ENCODE assay signal across 33 mouse cellular contexts in genomic region chr17:23555243-23555916, GRCm38 (mm10). TPM values are rescaled to one million over a fixed set of nuclear protein-coding genes. Genes with fewer than 3 reads are reported as not detected.
A peak's percentile ranks its signal among the peaks of the same experiment; 100 is the strongest.
DNase-seq lines count a peak whose midpoint lies in the region; ATAC-seq and TF ChIP-seq lines count a peak whose summit lies in the region.
"Had no signal": no experiment of that assay in that cellular context is flagged by ENCODE, and none has a peak within 500 bp of the region (broad histone marks: within the 10 kb centered on the region; RNA-seq: fewer than 3 reads in every experiment).

No protein-coding gene starts in this region.

- H3K27ac ChIP-seq in gastrocnemius, adult 2 months = peak overlapping the region; percentile 35; the same call in 1 of the 2 replicates
- H3K27ac ChIP-seq in kidney, postnatal 0 days = no peak overlapping the region
- H3K27ac ChIP-seq: embryonic facial prominence, embryonic 12.5 days; hindbrain, embryonic 13.5 days; liver, embryonic 14.5 days; lung, embryonic 15.5 days; midbrain, embryonic 10.5 days; midbrain, embryonic 15.5 days; neural tube, embryonic 15.5 days had no signal

- peaks cover 28% of the 10 kb centered on the region for H3K36me3 ChIP-seq in kidney, postnatal 0 days (ENCODE audit: insufficient read depth, low read length)

- 67% methylated on average over 7 of the region's 7 CpGs for WGBS in kidney, postnatal 0 days

- ATAC-seq in kidney, postnatal 0 days (replicated peaks; ENCODE audit: low FRiP score, low read depth) = no peak
- ATAC-seq: forebrain, postnatal 0 days; midbrain, embryonic 15.5 days; Patski had no signal

- H3K4me2 ChIP-seq in kidney, postnatal 0 days (ENCODE audit: low read length) = no peak overlapping the region
- H3K4me2 ChIP-seq: embryonic facial prominence, embryonic 12.5 days; heart, embryonic 11.5 days; hindbrain, embryonic 13.5 days; lung, embryonic 15.5 days; midbrain, embryonic 15.5 days; neural tube, embryonic 15.5 days had no signal

- H3K27me3 ChIP-seq in kidney, postnatal 0 days (ENCODE audit: insufficient read depth, low read length) = no peaks in the 10 kb centered on the region
- H3K27me3 ChIP-seq: embryonic facial prominence, embryonic 12.5 days; hindbrain, embryonic 13.5 days; lung, embryonic 15.5 days; midbrain, embryonic 15.5 days; neural tube, embryonic 15.5 days; Patski had no signal

- no peak for TF ChIP-seq CTCF in gastrocnemius, adult 2 months (IDR thresholded peaks at IDR 0.05)
- no peak for TF ChIP-seq CTCF in kidney, postnatal 0 days (IDR thresholded peaks at IDR 0.05; ENCODE audit: low read depth)

- no peak for DNase-seq in gastrocnemius, adult 2 months
- no peak for DNase-seq in gastrocnemius, adult 18-20 months (ENCODE audit: low spot score)
- no peak for DNase-seq in kidney, postnatal 0 days (ENCODE audit: low spot score)
- no peak for DNase-seq in kidney, postnatal 10 days
- peak; percentile 36 for DNase-seq in thymus, postnatal 14 days
- DNase-seq in thymus, postnatal 0 days (ENCODE audit: low spot score) = no peak
- no peak for DNase-seq in left cerebral cortex, adult 9 months (ENCODE audit: low spot score in 2 of 2)
- DNase-seq: adrenal gland, postnatal 10 days; cerebellum, adult 8-10 months; cerebellum, postnatal 36 days; forebrain, postnatal 0 days; gastrocnemius, postnatal 14 days; heart, postnatal 4 days; kidney, adult 2 months; layer of hippocampus, postnatal 36 days; right cerebral cortex, postnatal 25 days; spleen, adult 18-20 months had no signal

- intact Hi-C loops in gastrocnemius, adult 2 months (cut with DNase I) = no loop called here

- H3K4me3 ChIP-seq in gastrocnemius, adult 2 months = no peak overlapping the region
- no peak overlapping the region for H3K4me3 ChIP-seq in kidney, postnatal 0 days (replicated peaks; ENCODE audit: low read depth, low read length)
- H3K4me3 ChIP-seq: embryonic facial prominence, embryonic 12.5 days; hindbrain, embryonic 13.5 days; lung, embryonic 15.5 days; midbrain, embryonic 10.5 days; midbrain, embryonic 15.5 days; neural tube, embryonic 15.5 days had no signal

- no peaks in the 10 kb centered on the region for H3K9me3 ChIP-seq in kidney, postnatal 0 days (replicated peaks; ENCODE audit: low read length)
- H3K9me3 ChIP-seq: embryonic facial prominence, embryonic 12.5 days; hindbrain, embryonic 13.5 days; lung, embryonic 15.5 days; midbrain, embryonic 10.5 days; midbrain, embryonic 15.5 days; neural tube, embryonic 15.5 days had no signal

- H3K4me1 ChIP-seq in kidney, postnatal 0 days (replicated peaks; ENCODE audit: insufficient read depth, low read length) = no peaks in the 10 kb centered on the region

- peak overlapping the region; percentile 18; the same call in 1 of the 2 replicates for H3K9ac ChIP-seq in kidney, postnatal 0 days (ENCODE audit: low read depth, low read length)
- H3K9ac ChIP-seq: embryonic facial prominence, embryonic 12.5 days; forebrain, postnatal 0 days; hindbrain, embryonic 13.5 days; liver, embryonic 14.5 days; lung, embryonic 15.5 days; midbrain, embryonic 15.5 days; neural tube, embryonic 15.5 days had no signal

RNA-seq across cellular contexts. Expression of gene Zfp213, which starts 8.7 kb away (rescaled TPM):
- total RNA-seq in gastrocnemius, adult 2 months (2021) = 1 to 10 TPM; 2.0 to 3.3 TPM
- total RNA-seq in gastrocnemius, adult 18-20 months (2021) = 1 to 10 TPM; 2.1 to 2.8 TPM
- polyA plus RNA-seq in kidney, postnatal 0 days (2015; fragmentation: Nextera tagmentation; extraction: Ambion mirVana) = 16.8 and 19.1 TPM in 2 replicates
- 14.6 and 14.9 TPM in 2 replicates for polyA plus RNA-seq in thymus, postnatal 0 days (2015; fragmentation: Nextera tagmentation; extraction: Ambion mirVana)

RNA-seq across cellular contexts. Expression of gene Zfp13, which starts 43.9 kb away (rescaled TPM):
- total RNA-seq in gastrocnemius, adult 2 months (2021) = 1 to 10 TPM; 1.5 to 2.1 TPM
- total RNA-seq in gastrocnemius, adult 18-20 months (2021) = 1 to 10 TPM; 2.5 to 2.9 TPM
- 12.6 and 14.3 TPM in 2 replicates for polyA plus RNA-seq in kidney, postnatal 0 days (2015; fragmentation: Nextera tagmentation; extraction: Ambion mirVana)
- polyA plus RNA-seq in thymus, postnatal 0 days (2015; fragmentation: Nextera tagmentation; extraction: Ambion mirVana) = 1.5 and 1.7 TPM in 2 replicates

RNA-seq across cellular contexts. Expression of gene Zscan10, which starts 45.3 kb away (rescaled TPM):
- total RNA-seq in gastrocnemius, adult 2 months (2021) = not detected
- total RNA-seq in gastrocnemius, adult 18-20 months (2021) = not detected
- polyA plus RNA-seq in kidney, postnatal 0 days (2015; fragmentation: Nextera tagmentation; extraction: Ambion mirVana) = not detected in 2 replicates
- polyA plus RNA-seq in thymus, postnatal 0 days (2015; fragmentation: Nextera tagmentation; extraction: Ambion mirVana) = 0.05 and 0.08 TPM in 2 replicates
- total RNA-seq: adrenal gland, postnatal 10 days; forebrain, postnatal 0 days; gastrocnemius, postnatal 14 days; granulocyte monocyte progenitor cell, adult 5-6 weeks; heart, postnatal 4 days; layer of hippocampus, postnatal 36 days; left cerebral cortex, postnatal 10 days; megakaryocyte progenitor cell, adult 5-6 weeks; MEL had no signal
- polyA plus RNA-seq: heart, embryonic 11.5 days; kidney, adult 2 months; kidney, embryonic 16.5 days; large intestine, adult 2 months; liver, embryonic 14.5 days; midbrain, embryonic 15.5 days; neural tube, embryonic 15.5 days; Patski; stomach, embryonic 16.5 days had no signal
